Mouse (Mus musculus): ENCODE data around the gene Mxi1. TPM values are rescaled to one million over a fixed set of nuclear protein-coding genes. Genes with fewer than 3 reads are reported as not detected.
A peak's percentile ranks its signal among the peaks of the same experiment; 100 is the strongest.

Gene Mxi1
- total RNA-seq, 4 experiments from 2014 or later: 81.4 to 89.0 (median 87.7) TPM

GRCm38 (mm10) chr19:53299156-53299828, 11.0 kb upstream of the Mxi1 start:
- DNase-seq (ENCODE audit: low spot score in 2 of 2): no peak

DNA sequence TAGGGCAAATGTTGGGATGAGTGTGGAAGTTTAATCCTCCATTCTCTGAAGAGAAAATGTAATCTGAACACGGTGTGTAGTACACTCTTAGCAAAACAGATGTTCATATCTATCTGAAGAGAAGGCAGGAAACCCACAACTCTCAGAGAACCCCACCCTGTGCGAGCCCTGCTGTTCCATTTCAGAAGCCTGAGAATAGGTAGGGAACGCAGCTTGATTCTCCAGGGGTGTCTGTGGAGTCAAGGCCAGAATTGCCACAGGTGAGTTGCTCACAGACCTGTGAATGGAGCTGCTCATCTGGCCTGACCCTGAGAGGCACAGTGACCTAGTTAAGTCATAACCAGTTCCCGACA, 10.5 kb upstream of the Mxi1 start:
- no peak for DNase-seq (ENCODE audit: low spot score in 2 of 2)

DNA sequence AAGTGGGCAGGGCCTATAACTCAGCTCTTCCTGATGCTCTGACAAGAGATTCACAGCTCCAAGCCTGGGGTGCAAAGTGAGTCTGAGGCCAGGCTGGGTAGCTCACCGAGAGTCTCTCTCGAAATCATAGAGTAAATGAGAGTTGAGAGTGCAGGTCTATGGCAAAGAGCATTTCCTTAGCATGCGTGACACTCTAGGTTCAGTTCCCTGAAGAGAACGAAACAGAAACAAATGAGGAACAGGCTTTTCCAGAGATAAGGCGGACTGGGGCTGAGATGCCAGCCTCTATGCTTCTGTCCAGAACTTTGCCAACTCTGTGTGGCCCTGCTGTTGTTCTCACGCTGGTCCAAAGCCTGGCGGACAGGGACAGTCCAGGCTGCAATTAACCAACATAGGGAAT, 6.9 kb upstream of the Mxi1 start:
- DNase-seq (ENCODE audit: low spot score in 2 of 2): no peak

DNA sequence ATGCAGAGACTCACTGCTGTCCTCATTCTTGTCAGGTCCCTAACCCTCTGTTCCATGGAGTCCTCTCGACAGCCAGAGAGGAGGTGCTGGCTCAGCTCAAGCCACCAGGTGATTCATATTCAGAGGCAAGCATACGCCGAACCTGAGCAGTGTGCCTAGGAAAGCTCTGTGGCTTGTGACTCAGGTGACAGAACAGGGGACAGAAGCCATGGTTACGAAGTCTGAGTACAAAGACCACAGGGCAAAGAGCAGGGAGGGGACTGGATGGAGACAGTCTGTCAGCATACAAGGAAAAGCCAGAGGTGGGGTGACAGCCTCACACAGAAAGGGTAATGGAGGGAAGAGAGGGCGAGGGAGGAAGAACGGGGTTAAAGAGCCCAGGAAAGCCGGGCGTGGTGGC, 4.7 kb upstream of the Mxi1 start:
- no peak for DNase-seq (ENCODE audit: low spot score in 2 of 2)

DNA sequence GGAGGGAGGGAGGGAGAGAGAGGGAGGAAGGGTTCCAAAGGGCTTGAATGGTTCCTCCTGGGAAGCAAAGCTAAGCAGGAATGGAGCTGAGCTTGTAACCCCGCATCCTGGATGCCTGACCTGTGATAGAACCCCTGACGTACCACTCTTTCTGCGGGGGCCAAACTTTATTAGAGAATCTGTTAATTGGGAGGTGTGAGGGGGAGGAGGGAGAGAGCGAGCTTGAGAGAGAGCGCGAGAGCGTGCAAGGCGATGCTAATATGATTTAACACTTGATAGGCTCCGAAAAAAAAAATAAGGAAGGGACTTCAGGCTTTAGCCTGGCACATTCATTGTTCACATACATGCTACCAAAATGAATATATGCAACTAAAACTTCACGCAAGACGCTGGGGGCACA, 3.6 kb upstream of the Mxi1 start:
- DNase-seq (ENCODE audit: low spot score in 2 of 2): no peak

DNA sequence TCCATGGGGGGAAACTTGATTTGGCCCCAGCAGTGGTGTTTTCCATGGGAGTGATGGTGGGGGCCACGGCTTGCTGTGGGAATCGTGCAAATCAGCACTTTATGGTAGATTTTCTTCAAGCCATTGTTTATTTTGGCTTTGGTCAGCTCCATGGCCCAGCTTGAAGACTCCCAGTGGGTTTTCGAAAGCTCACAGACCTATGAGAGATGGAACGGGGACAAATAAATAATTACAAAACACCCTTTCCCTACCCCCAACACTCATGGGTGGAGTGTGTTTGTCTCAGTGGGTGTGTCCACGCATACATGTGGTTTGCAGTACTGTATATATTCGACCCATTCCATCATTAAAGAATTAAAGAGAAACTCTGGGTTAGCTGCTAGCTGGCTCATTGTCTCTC, 3.1 kb upstream of the Mxi1 start:
- DNase-seq (ENCODE audit: low spot score in 2 of 2): no peak

DNA sequence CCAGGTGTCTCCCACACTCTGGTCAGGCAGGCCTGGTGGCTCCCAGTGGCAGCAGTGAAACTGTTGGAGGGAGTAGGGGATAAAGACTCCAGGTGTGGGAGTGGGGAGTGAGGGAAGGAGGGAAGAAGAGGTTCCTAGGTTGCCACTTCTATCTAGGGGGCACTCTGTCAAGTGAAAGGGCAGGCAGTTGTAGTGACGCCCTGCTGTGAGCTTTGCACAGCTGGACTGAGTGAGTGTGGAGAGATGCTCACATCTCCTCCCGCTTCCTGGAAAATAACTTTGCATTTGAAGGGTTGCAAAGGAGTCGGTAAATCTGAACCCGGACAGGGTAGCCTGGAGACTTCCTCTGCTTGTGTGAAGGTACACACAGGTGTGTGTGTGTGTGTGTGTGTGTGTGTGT, 687 bp upstream of the Mxi1 start:
- no peak for DNase-seq (ENCODE audit: low spot score in 2 of 2)

GRCm38 (mm10) chr19:53310771-53311523, 629 bp downstream of the Mxi1 start:
- DNase-seq (ENCODE audit: low spot score in 2 of 2): no peak

GRCm38 (mm10) chr19:53311524-53312335, 1.4 kb downstream of the Mxi1 start:
- DNase-seq (ENCODE audit: low spot score in 2 of 2): no peak

DNA sequence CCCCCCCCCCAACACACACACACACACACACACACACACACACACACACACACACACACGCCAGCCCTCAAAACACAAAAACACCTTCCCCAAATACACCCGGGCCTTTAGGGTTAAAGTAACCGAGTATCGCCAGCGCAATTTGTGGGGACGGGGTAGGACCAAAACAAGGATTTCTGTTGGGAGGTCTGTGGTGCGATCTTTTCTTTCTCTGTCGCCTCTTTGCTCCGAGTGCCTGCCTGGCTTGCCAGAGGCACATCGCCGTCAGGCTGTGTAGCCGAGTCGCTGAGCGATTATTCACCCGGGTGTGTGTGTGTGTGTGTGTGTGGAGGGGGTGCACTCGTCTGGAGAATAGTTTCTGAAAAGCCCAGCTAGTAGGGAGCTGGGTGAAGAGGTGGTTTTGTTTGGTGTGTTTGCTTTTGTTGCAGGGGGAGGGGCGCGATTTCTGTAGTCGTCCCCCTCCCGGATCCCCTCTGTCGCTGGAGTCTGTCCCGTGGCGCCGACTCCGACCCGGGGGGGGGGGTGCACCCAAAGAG, 2.1 kb downstream of the Mxi1 start:
- peak; percentile 48 to 62 for DNase-seq (ENCODE audit: low spot score in 2 of 2)

- DNase-seq (ENCODE audit: low spot score in 2 of 2): peak; percentile 69 to 83
These were observed 2.8 kb downstream of the Mxi1 start for GRCm38 (mm10) chr19:53312951-53313683.

- peak; percentile 99 to 100 for DNase-seq (ENCODE audit: low spot score in 2 of 2)
These were observed 3.5 kb downstream of the Mxi1 start for GRCm38 (mm10) chr19:53313684-53314443.

DNA sequence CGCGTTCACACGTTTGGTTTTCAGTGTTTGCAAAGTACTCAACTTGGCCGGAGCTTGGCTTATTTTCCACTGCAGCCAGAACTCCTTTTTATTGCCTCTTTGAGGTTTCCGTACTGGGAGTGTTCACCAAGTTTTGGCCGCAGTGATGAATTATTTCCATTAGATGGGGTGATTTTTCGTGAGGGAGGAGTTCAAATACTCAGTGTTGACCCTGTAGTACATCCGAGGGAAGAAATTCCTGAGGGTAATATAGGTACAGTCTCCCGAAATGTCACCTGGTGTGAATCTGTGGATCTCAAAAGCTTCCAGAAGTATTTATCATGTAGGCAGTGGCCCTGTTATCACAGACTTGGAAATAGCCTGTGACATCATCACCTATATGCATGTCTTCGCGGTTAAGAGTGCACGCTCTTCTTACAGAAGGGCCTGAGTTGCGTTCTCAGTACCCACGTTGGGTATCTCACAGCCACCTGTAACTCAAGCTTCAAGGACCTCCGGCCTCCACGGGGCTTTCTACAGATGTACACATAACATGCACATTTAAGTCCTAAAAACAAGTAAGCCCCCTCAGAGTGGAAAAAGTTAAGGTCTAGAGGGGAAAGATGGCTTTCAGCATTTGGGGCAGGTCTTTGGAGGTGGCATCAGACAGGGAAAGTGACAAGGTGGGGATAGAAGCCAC, 4.4 kb downstream of the Mxi1 start:
- no peak for DNase-seq (ENCODE audit: low spot score in 2 of 2)

- no peak for DNase-seq (ENCODE audit: low spot score in 2 of 2)
These were observed 4.9 kb downstream of the Mxi1 start for GRCm38 (mm10) chr19:53315209-53315654.

DNA sequence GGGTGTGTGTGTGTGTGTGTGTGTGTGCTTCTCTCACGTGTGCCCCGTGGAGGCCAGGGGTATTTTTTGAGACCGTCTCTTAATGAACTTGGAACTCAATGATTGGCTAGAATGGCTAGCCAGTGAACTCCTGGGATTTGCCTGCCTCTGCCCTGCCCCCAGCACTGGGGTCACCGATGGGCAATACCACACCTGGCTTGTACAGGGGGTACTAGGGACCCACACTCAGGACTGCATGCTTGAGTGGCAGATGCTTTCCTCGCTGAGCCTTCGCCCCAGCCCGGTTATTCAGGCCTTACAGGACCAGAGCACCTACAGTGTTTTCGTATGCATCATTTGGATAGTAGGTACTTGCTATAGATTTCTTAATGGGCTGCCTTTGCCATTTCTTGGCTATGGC, 5.8 kb downstream of the Mxi1 start:
- no peak for DNase-seq (ENCODE audit: low spot score in 2 of 2)

DNA sequence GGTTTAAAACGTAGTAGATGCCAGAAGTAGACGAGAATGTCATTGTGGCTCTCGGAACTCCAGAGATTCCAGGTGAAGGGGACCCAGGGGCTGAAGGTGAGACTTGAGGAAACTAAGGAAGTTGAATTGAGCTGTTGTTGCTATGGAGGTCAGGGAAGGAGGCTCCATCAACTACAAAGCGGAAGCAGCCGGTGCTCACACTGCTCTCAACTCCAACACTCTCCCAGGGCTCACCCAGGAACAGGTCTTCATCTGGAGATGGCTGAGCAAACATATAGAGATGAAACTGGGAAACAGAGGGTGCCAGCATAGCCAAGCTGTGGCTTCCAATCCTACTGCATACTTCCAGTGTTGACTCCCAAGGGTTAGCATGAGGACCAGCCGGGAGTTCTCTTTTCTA, 6.6 kb downstream of the Mxi1 start:
- DNase-seq (ENCODE audit: low spot score in 2 of 2): no peak

GRCm38 (mm10) chr19:53318143-53319132, 8.1 kb downstream of the Mxi1 start:
- DNase-seq (ENCODE audit: low spot score in 2 of 2): no peak

DNA sequence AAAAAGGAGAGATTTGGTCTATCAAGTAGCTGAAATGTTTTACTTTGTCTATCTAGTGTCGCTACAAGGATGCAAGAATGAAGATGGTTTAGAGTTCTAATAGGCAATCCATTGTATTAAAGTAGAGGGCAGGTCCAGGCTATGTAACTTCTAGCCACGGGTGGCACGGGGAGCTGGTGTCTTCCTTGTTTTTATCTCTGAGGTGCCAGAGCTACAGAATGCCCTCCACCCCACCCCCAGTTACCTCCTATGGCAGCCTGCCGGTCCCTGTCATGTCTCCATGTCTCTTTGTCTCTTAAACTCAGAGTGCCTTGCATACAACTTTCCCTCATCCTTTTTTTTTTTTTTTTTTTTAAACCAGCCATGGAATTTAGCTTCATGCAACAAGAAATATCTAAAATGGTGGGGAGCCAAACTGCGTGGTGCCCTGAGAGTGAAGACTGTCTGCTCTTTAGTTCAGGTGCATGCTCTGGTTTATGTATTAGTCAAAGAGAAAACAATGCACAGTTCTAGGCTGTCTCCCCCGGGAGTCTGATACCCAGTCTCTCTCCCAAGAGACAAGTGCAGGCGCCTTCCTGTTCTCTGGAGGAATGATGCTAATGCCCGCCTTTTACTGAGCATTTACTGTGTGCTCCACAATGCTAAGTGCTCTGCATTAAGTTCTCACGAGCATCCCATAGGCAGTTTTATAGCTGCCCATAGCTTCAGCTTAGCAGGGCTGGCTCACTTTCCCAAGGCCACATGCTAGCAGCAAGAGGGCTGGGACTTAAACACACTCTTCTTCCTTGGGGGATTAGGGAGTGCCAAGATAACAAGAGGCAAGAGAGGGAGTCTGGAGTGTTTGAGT, 10.2 kb downstream of the Mxi1 start:
- DNase-seq (ENCODE audit: low spot score in 2 of 2): no peak

Data from left cerebral cortex, adult 8-10 months (tissue).